Mouse (Mus musculus): ENCODE measurements around the gene Vmn2r93. TPM values are rescaled to one million over a fixed set of nuclear protein-coding genes. Genes with fewer than 3 reads are reported as not detected.

The Vmn2r93 gene
- not detected in 2 replicates for polyA plus RNA-seq (2015; fragmentation: Nextera tagmentation; extraction: Ambion mirVana)

DNA sequence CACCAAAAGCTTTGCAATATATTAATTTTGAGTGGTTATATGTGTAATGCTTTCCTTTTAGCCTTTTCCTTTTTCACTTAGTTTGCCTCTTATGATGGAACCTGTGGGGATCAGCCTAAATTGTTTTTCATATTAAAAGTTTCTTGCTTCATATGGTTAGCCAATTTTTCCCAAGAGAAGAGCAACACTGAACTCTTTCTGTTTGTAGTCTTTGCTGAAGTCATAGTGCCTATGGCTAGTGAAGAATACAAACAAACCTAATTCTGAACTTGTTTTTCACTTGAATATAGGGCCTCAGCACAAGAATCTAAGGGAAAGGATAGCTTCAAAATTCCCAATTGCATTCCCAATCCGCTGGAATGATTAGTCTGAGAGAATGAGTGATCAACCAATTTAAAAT, at the start of gene Vmn2r93:
Gene Vmn2r93 (plus strand): TSS at position 301 of the 400 bp plus-strand sequence.

DNA sequence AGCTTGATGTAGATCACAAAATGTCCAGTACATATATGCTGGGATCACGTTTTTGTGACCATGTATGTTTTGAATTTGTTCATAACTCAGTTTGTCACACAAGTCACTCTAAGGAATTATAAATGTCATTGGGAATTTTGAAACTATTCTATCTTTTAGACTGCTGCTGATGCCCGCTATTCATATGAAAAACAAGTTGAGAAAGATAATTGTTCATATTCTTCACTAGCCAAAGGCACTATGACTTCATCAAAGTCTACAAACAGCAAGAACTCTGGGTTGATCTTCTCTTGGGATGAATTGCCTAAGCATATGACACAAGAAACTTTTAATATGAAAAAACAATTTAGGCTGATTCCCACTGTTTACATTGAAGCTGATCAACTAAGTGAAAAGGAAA, 20.2 kb upstream of the Vmn2r93 start, which contains the start of gene Vmn2r94:
Gene Vmn2r94 (minus strand): TSS at position 101 of the 400 bp plus-strand sequence.

Other genes with a start within 250 kb of the Vmn2r93 start
- not detected in 2 replicates for gene Vmn2r124, start 248.7 kb upstream of the Vmn2r93 start, polyA plus RNA-seq (2015; fragmentation: Nextera tagmentation; extraction: Ambion mirVana)
- gene Vmn2r91, start 213.1 kb upstream of the Vmn2r93 start, polyA plus RNA-seq (2015; fragmentation: Nextera tagmentation; extraction: Ambion mirVana), result not detected in 2 replicates
- gene Vmn2r92, start 146.2 kb upstream of the Vmn2r93 start, polyA plus RNA-seq (2015; fragmentation: Nextera tagmentation; extraction: Ambion mirVana), result not detected in 2 replicates
- gene Vmn2r94, start 20.3 kb upstream of the Vmn2r93 start, polyA plus RNA-seq (2015; fragmentation: Nextera tagmentation; extraction: Ambion mirVana), result not detected in 2 replicates
- gene Vmn2r95, start 126.0 kb downstream of the Vmn2r93 start, polyA plus RNA-seq (2015; fragmentation: Nextera tagmentation; extraction: Ambion mirVana), result not detected in 2 replicates